Mouse (Mus musculus) c-Kit-positive CD71-positive TER-119-positive erythroid progenitor cells, embryonic 14.5 days (primary cell): Measurements from ENCODE around the gene Tmtc2.

ENCODE experiments used
- DNase-seq: peaks from one replicate; pipeline ENCODE4 v3.0.0-alpha.2; 2013; ENCODE audit warnings: low spot score

Tmtc2 gene

DNA sequence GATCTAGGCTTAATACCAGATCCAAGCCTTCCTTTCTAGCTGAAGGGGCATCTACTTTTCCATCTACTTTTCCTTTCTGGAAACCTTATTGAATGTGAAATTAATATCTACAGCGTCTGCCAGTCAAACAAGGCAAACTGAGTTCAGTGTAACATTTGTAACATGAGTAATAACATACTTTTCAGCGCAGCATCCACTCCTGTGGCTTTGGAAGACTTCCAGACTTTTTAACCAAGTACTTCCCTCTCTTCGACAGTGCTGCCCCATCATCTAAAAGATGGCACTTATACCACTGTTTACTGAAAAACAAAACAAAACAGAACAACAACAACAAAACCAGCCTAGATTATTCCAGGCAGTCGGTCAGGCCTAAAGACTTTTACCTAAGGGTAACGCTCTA, 409.0 kb downstream of the Tmtc2 start:
- DNase-seq, result no peak

DNA sequence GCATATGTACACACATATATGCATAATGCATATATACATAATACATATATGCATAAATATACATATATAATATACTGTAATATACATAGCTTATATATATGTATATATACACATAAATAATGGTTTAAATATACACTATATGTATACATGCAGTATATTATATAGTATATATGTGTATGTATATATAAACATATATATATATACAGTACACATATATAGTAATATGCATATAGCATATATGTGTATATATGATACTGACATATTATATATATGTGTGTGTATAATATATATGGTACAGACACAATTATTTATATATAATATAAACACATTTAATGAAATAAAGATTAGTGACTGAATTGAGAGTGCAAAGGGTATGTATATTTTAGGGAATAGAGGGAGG, 420.5 kb downstream of the Tmtc2 start:
- no peak for DNase-seq

DNA sequence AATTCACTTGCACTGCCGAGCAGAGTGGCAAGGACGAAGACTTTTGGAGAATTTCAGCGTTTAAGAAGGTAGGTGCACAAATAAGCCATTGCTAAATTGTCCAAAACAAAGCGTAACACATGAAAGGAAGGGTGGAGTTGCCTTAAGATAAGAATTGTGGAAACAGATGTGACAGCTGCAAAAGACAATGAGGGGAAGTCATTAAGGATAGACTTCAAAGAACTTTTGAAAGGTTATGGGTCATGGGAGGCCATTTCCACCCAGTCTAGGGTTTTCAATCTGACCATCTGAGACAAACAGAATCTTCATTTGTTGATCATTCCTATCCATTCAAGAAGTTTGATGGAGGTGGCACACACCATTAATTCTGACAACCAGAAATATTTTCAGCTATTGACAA, 429.9 kb downstream of the Tmtc2 start:
- DNase-seq, result no peak

DNA sequence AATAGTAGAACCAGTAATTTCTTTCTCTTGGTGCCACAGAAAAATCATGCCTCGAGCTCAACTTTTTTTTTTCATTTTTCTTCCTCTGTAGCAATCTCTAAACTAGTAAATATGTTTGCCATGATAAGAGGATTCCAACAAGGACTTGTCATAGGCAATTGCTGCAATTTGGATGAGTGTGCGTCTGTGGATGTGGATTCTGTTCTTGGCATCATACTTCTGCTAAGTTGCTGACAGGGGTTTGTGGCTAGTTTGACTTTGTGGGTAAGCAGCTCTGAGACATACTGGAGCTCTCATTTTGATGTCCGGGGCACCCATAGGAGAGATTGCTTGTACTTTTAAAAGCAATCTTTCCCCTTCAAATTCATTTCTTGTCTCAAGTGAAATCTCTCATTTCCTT, 432.1 kb downstream of the Tmtc2 start:
- DNase-seq, result no peak
